Mouse (Mus musculus) bone marrow macrophage, adult 2 months (primary cell): Measurements from ENCODE around the gene Hmgn1. TPM values are rescaled to one million over a fixed set of nuclear protein-coding genes. Genes with fewer than 3 reads are reported as not detected.
A peak's percentile ranks its signal among the peaks of the same experiment; 100 is the strongest.

Source experiments
- H3K27ac ChIP-seq: 2 replicates; pipeline ENCODE4 v1.5.1; 2012; ENCODE audit warnings: low read depth, low read length; ENCODE audit not compliant: insufficient read depth
- H3K4me1 ChIP-seq: 2 replicates; pipeline ENCODE4 v1.6.1; 2012; ENCODE audit warnings: low read length; ENCODE audit not compliant: control insufficient read depth, insufficient read depth
- H3K4me3 ChIP-seq: 2 replicates; pipeline ENCODE4 v1.5.1; 2012; ENCODE audit warnings: mild to moderate bottlenecking, low read length, moderate library complexity; ENCODE audit not compliant: insufficient read depth
- CTCF ChIP-seq: IDR thresholded peaks from 2 replicates; pipeline ENCODE4 v1.5.1; 2012; ENCODE audit warnings: low read depth, mild to moderate bottlenecking, low read length, moderate library complexity
- POLR2A ChIP-seq: IDR thresholded peaks from 2 replicates; pipeline ENCODE4 v1.6.1; 2012; ENCODE audit warnings: mild to moderate bottlenecking, low read depth, low read length, borderline replicate concordance
- polyA plus RNA-seq: library from polyadenylated mRNA; stranded (reverse); fragments of >200 nt; gene quantifications from 2 replicates; pipeline ENCODE4 v1.2.4, GENCODE M21; 2012; ENCODE audit not compliant: missing spikeins, insufficient read depth, insufficient read length

The Hmgn1 gene
- polyA plus RNA-seq: 59.3 and 68.7 TPM in 2 replicates

GRCm38 (mm10) chr16:96127657-96128344, at the start of gene Hmgn1:
TSS of gene Hmgn1 (minus strand) at chr16:96127729.
- peaks cover 10% of the 10 kb centered on the region for H3K4me1 ChIP-seq
- peak within 1 kb of the TSS; percentile 71 for H3K27ac ChIP-seq
- peak within 1 kb of the TSS; percentile 76 for H3K4me3 ChIP-seq
- TF ChIP-seq CTCF (no peak), POLR2A (no peak)

GRCm38 (mm10) chr16:96175399-96175798, 47.9 kb upstream of the Hmgn1 start:
- no peak overlapping the region for H3K4me3 ChIP-seq
- H3K4me1 ChIP-seq: no peaks in the 10 kb centered on the region
- no peak overlapping the region for H3K27ac ChIP-seq
- TF ChIP-seq CTCF: no peak
- TF ChIP-seq POLR2A: no peak

- no peak for TF ChIP-seq CTCF
- TF ChIP-seq POLR2A: no peak
- Histone ChIP-seq H3K4me3 (no peak overlapping the region), H3K4me1 (no peaks in the 10 kb centered on the region), H3K27ac (no peak overlapping the region)
Observed at GRCm38 (mm10) chr16:96173648-96174047, 46.1 kb upstream of the Hmgn1 start.

GRCm38 (mm10) chr16:96168837-96169236, 41.3 kb upstream of the Hmgn1 start:
- no peak for TF ChIP-seq CTCF
- no peak for TF ChIP-seq POLR2A
- Histone ChIP-seq H3K4me3 (no peak overlapping the region), H3K27ac (no peak overlapping the region), H3K4me1 (no peaks in the 10 kb centered on the region)

GRCm38 (mm10) chr16:96165723-96166264, 38.3 kb upstream of the Hmgn1 start:
- Histone ChIP-seq H3K27ac (no peak overlapping the region), H3K4me1 (no peaks in the 10 kb centered on the region), H3K4me3 (no peak overlapping the region)
- no peak for TF ChIP-seq POLR2A
- TF ChIP-seq CTCF: no peak

GRCm38 (mm10) chr16:96161336-96161735, 33.8 kb upstream of the Hmgn1 start:
- no peak for TF ChIP-seq CTCF
- no peak for TF ChIP-seq POLR2A
- Histone ChIP-seq H3K4me1 (no peaks in the 10 kb centered on the region), H3K4me3 (no peak overlapping the region), H3K27ac (no peak overlapping the region)

GRCm38 (mm10) chr16:96160927-96161326, 33.4 kb upstream of the Hmgn1 start:
- Histone ChIP-seq H3K4me1 (no peaks in the 10 kb centered on the region), H3K4me3 (no peak overlapping the region), H3K27ac (no peak overlapping the region)
- TF ChIP-seq CTCF (no peak), POLR2A (no peak)

- Histone ChIP-seq H3K4me3 (no peak overlapping the region), H3K27ac (no peak overlapping the region), H3K4me1 (no peaks in the 10 kb centered on the region)
- TF ChIP-seq POLR2A: no peak
- no peak for TF ChIP-seq CTCF
Observed at GRCm38 (mm10) chr16:96159794-96160346, 32.3 kb upstream of the Hmgn1 start.

GRCm38 (mm10) chr16:96159091-96159731, 31.7 kb upstream of the Hmgn1 start:
- Histone ChIP-seq H3K4me1 (no peaks in the 10 kb centered on the region), H3K4me3 (no peak overlapping the region), H3K27ac (no peak overlapping the region)
- no peak for TF ChIP-seq CTCF
- TF ChIP-seq POLR2A: no peak

- no peak for TF ChIP-seq CTCF
- no peak for TF ChIP-seq POLR2A
- Histone ChIP-seq H3K4me3 (no peak overlapping the region), H3K4me1 (no peaks in the 10 kb centered on the region), H3K27ac (no peak overlapping the region)
Observed at GRCm38 (mm10) chr16:96158511-96159080, 31.1 kb upstream of the Hmgn1 start.
